Mouse (Mus musculus): Measurements from ENCODE around the gene 4930452B06Rik. TPM values are rescaled to one million over a fixed set of nuclear protein-coding genes. Genes with fewer than 3 reads are reported as not detected.

The 4930452B06Rik gene
- polyA plus RNA-seq, 1 experiment from 2014 or later: 20.7 TPM

- WGBS: 84% methylated on average over 5 of the region's 5 CpGs
- no peak for ATAC-seq (ENCODE audit: insufficient number of reproducible peaks, insufficient read depth, low FRiP score, low read depth)
Measured at GRCm38 (mm10) chr14:8502496-8502895, 163.5 kb downstream of the 4930452B06Rik start.

GRCm38 (mm10) chr14:8495691-8496090 lies 170.3 kb downstream of the 4930452B06Rik start:
- Histone ChIP-seq H3K9me3 (ENCODE audit: control insufficient read depth, low read length) (no peaks in the 10 kb centered on the region), H3K4me3 (ENCODE audit: control insufficient read depth in 1 of 2, insufficient read depth in 1 of 2, low read depth in 1 of 2, low read length in 2 of 2) (no peak overlapping the region), H3K27ac (replicated peaks in 1 of 2; ENCODE audit: control insufficient read depth in 1 of 2, insufficient read depth in 1 of 2, low read depth in 2 of 2, low read length in 2 of 2) (no peak overlapping the region), H3K9ac (ENCODE audit: low read length) (no peak overlapping the region), H3K4me1 (ENCODE audit: control insufficient read depth in 2 of 2, insufficient read depth in 2 of 2, low read length in 2 of 2) (no peaks in the 10 kb centered on the region), H3K27me3 (ENCODE audit: control insufficient read depth, insufficient read depth, low read length) (no peaks in the 10 kb centered on the region), H3K4me2 (ENCODE audit: low read length) (no peak overlapping the region), H3K36me3 (ENCODE audit: control insufficient read depth, insufficient read depth, low read length) (no peaks in the 10 kb centered on the region)
- no peak for ATAC-seq (ENCODE audit: insufficient number of reproducible peaks, insufficient read depth, low FRiP score, low read depth)
- WGBS: 90% methylated on average over 2 of the region's 2 CpGs

More at GRCm38 (mm10) chr14:8502496-8502895, 163.5 kb downstream of the 4930452B06Rik start:
- Histone ChIP-seq H3K36me3 (ENCODE audit: control insufficient read depth, insufficient read depth, low read length) (no peaks in the 10 kb centered on the region), H3K9ac (ENCODE audit: low read length) (no peak overlapping the region), H3K4me2 (ENCODE audit: low read length) (no peak overlapping the region), H3K4me3 (ENCODE audit: control insufficient read depth in 1 of 2, insufficient read depth in 1 of 2, low read depth in 1 of 2, low read length in 2 of 2) (no peak overlapping the region), H3K4me1 (ENCODE audit: control insufficient read depth in 2 of 2, insufficient read depth in 2 of 2, low read length in 2 of 2) (no peaks in the 10 kb centered on the region), H3K9me3 (ENCODE audit: control insufficient read depth, low read length) (no peaks in the 10 kb centered on the region), H3K27ac (replicated peaks in 1 of 2; ENCODE audit: control insufficient read depth in 1 of 2, insufficient read depth in 1 of 2, low read depth in 2 of 2, low read length in 2 of 2) (no peak overlapping the region), H3K27me3 (ENCODE audit: control insufficient read depth, insufficient read depth, low read length) (no peaks in the 10 kb centered on the region)

GRCm38 (mm10) chr14:8494952-8495351 lies 171.1 kb downstream of the 4930452B06Rik start:
- no peak overlapping the region for H3K4me3 ChIP-seq (ENCODE audit: control insufficient read depth in 1 of 2, insufficient read depth in 1 of 2, low read depth in 1 of 2, low read length in 2 of 2)
- no peak overlapping the region for H3K9ac ChIP-seq (ENCODE audit: low read length)
- ATAC-seq (ENCODE audit: insufficient number of reproducible peaks, insufficient read depth, low FRiP score, low read depth): no peak
- H3K36me3 ChIP-seq (ENCODE audit: control insufficient read depth, insufficient read depth, low read length): no peaks in the 10 kb centered on the region
- H3K9me3 ChIP-seq (ENCODE audit: control insufficient read depth, low read length): no peaks in the 10 kb centered on the region
- no peak overlapping the region for H3K4me2 ChIP-seq (ENCODE audit: low read length)
- H3K27ac ChIP-seq (replicated peaks in 1 of 2; ENCODE audit: control insufficient read depth in 1 of 2, insufficient read depth in 1 of 2, low read depth in 2 of 2, low read length in 2 of 2): no peak overlapping the region
- no peaks in the 10 kb centered on the region for H3K4me1 ChIP-seq (ENCODE audit: control insufficient read depth in 2 of 2, insufficient read depth in 2 of 2, low read length in 2 of 2)
- 71% methylated on average over 4 of the region's 4 CpGs for WGBS
- H3K27me3 ChIP-seq (ENCODE audit: control insufficient read depth, insufficient read depth, low read length): no peaks in the 10 kb centered on the region

GRCm38 (mm10) chr14:8494260-8494659 lies 171.8 kb downstream of the 4930452B06Rik start:
- Histone ChIP-seq H3K9ac (ENCODE audit: low read length) (no peak overlapping the region), H3K4me3 (ENCODE audit: control insufficient read depth in 1 of 2, insufficient read depth in 1 of 2, low read depth in 1 of 2, low read length in 2 of 2) (no peak overlapping the region), H3K27me3 (ENCODE audit: control insufficient read depth, insufficient read depth, low read length) (no peaks in the 10 kb centered on the region), H3K4me1 (ENCODE audit: control insufficient read depth in 2 of 2, insufficient read depth in 2 of 2, low read length in 2 of 2) (no peaks in the 10 kb centered on the region), H3K27ac (replicated peaks in 1 of 2; ENCODE audit: control insufficient read depth in 1 of 2, insufficient read depth in 1 of 2, low read depth in 2 of 2, low read length in 2 of 2) (no peak overlapping the region), H3K4me2 (ENCODE audit: low read length) (no peak overlapping the region), H3K36me3 (ENCODE audit: control insufficient read depth, insufficient read depth, low read length) (no peaks in the 10 kb centered on the region), H3K9me3 (ENCODE audit: control insufficient read depth, low read length) (no peaks in the 10 kb centered on the region)
- no peak for ATAC-seq (ENCODE audit: insufficient number of reproducible peaks, insufficient read depth, low FRiP score, low read depth)
- 69% methylated on average over 1 of the region's 1 CpGs for WGBS

DNA sequence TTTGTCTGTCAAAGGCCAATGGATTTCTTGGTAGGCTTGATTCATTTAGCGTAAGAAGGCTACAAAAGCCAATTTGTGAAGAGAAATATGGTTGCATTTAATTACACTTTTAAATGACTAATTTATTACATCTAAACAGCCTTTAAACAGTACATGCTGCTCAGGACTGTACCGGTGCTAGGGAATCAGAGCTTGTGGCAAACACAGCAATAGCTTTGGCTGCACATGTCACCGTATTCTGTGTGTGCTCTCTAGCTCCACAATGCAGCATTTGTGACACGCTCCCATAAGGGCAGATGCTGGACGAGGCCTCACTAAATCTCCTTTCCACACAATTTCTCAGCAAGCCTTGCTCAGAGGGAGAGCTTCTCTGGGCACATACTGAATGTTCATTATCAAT lies 187.9 kb downstream of the 4930452B06Rik start:
- ATAC-seq (ENCODE audit: insufficient number of reproducible peaks, insufficient read depth, low FRiP score, low read depth): no peak
- H3K27me3 ChIP-seq (ENCODE audit: control insufficient read depth, insufficient read depth, low read length): no peaks in the 10 kb centered on the region
- H3K4me1 ChIP-seq (ENCODE audit: control insufficient read depth in 2 of 2, insufficient read depth in 2 of 2, low read length in 2 of 2): no peaks in the 10 kb centered on the region; a peak in 1 of 4 replicates
- H3K4me3 ChIP-seq (ENCODE audit: control insufficient read depth in 1 of 2, insufficient read depth in 1 of 2, low read depth in 1 of 2, low read length in 2 of 2): no peak overlapping the region
- H3K4me2 ChIP-seq (ENCODE audit: low read length): no peak overlapping the region
- peaks cover 8% of the 10 kb centered on the region; the same call in 1 of the 2 replicates for H3K9me3 ChIP-seq (ENCODE audit: control insufficient read depth, low read length)
- WGBS: 87% methylated on average over 5 of the region's 5 CpGs
- no peak overlapping the region for H3K9ac ChIP-seq (ENCODE audit: low read length)
- H3K36me3 ChIP-seq (ENCODE audit: control insufficient read depth, insufficient read depth, low read length): no peaks in the 10 kb centered on the region
- H3K27ac ChIP-seq (replicated peaks in 1 of 2; ENCODE audit: control insufficient read depth in 1 of 2, insufficient read depth in 1 of 2, low read depth in 2 of 2, low read length in 2 of 2): no peak overlapping the region

DNA sequence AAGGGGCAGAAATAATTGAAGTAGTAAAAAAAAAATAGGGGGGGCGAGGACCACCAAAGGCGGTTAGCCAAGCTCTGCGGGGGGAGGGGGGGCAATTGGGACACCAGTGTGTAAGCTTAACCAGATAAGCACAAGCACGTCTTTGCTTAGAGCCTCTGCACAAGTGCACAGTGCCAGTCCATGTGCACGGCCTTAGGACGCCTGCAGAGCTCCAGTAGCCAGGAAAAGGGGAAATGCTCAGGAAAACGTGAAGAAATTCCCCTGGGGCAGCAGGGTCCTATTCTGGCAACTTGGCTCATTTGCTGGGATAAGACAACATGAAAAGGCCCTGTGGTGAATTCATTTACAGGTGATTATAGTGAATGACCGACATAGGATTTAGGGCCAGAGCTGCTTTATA lies 188.7 kb downstream of the 4930452B06Rik start:
- Histone ChIP-seq H3K4me3 (ENCODE audit: control insufficient read depth in 1 of 2, insufficient read depth in 1 of 2, low read depth in 1 of 2, low read length in 2 of 2) (no peak overlapping the region), H3K27me3 (ENCODE audit: control insufficient read depth, insufficient read depth, low read length) (no peaks in the 10 kb centered on the region), H3K9ac (ENCODE audit: low read length) (no peak overlapping the region), H3K4me2 (ENCODE audit: low read length) (no peak overlapping the region), H3K9me3 (ENCODE audit: control insufficient read depth, low read length) (peaks cover 8% of the 10 kb centered on the region; the same call in 1 of the 2 replicates), H3K4me1 (ENCODE audit: control insufficient read depth in 2 of 2, insufficient read depth in 2 of 2, low read length in 2 of 2) (no peaks in the 10 kb centered on the region; a peak in 1 of 4 replicates), H3K27ac (replicated peaks in 1 of 2; ENCODE audit: control insufficient read depth in 1 of 2, insufficient read depth in 1 of 2, low read depth in 2 of 2, low read length in 2 of 2) (no peak overlapping the region), H3K36me3 (ENCODE audit: control insufficient read depth, insufficient read depth, low read length) (no peaks in the 10 kb centered on the region)
- no peak for ATAC-seq (ENCODE audit: insufficient number of reproducible peaks, insufficient read depth, low FRiP score, low read depth)
- WGBS: 75% methylated on average over 8 of the region's 8 CpGs

DNA sequence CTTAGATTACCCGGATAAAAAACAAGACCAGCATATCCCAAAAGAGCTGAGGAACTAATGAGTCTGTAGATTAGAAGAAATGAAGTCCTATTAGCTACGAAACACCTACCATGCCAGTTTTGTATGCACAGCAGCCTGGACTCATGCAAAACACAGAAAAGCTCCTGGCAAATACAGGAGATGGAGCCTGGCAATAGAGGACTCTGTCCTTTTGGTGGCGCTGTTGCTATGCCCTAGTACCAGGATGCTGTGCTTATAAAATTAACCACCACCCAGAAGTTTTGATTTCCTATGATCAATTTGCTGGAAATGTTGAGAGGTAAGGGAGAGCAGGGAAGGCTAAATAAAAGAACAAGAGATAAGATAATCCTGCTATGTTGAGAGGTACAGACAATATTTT lies 189.4 kb downstream of the 4930452B06Rik start:
- WGBS: 73% methylated on average over 3 of the region's 3 CpGs
- Histone ChIP-seq H3K4me1 (ENCODE audit: control insufficient read depth in 2 of 2, insufficient read depth in 2 of 2, low read length in 2 of 2) (no peaks in the 10 kb centered on the region; a peak in 1 of 4 replicates), H3K9me3 (ENCODE audit: control insufficient read depth, low read length) (peaks cover 8% of the 10 kb centered on the region; the same call in 1 of the 2 replicates), H3K27me3 (ENCODE audit: control insufficient read depth, insufficient read depth, low read length) (no peaks in the 10 kb centered on the region), H3K4me2 (ENCODE audit: low read length) (no peak overlapping the region), H3K4me3 (ENCODE audit: control insufficient read depth in 1 of 2, insufficient read depth in 1 of 2, low read depth in 1 of 2, low read length in 2 of 2) (no peak overlapping the region), H3K27ac (replicated peaks in 1 of 2; ENCODE audit: control insufficient read depth in 1 of 2, insufficient read depth in 1 of 2, low read depth in 2 of 2, low read length in 2 of 2) (no peak overlapping the region), H3K9ac (ENCODE audit: low read length) (no peak overlapping the region), H3K36me3 (ENCODE audit: control insufficient read depth, insufficient read depth, low read length) (no peaks in the 10 kb centered on the region)
- no peak for ATAC-seq (ENCODE audit: insufficient number of reproducible peaks, insufficient read depth, low FRiP score, low read depth)

DNA sequence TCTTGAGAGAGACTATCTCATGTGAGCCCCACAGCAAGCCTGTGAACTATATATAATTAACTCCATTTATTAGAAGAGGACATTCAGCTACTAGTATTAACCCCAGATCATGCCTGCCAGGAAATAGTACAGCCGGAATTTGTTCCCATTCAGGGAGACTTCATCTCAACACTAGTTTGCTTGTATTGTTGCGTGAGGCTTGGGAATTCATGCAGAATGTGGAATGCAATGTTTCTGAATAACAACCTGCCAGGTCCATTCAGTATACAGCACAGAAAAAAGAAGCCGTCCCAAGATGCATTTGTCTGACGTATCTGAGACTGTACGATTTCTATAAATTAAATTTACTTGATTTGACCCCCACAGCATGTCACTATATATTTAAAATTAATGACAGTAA lies 190.2 kb downstream of the 4930452B06Rik start:
- Histone ChIP-seq H3K36me3 (ENCODE audit: control insufficient read depth, insufficient read depth, low read length) (no peaks in the 10 kb centered on the region), H3K4me1 (ENCODE audit: control insufficient read depth in 2 of 2, insufficient read depth in 2 of 2, low read length in 2 of 2) (no peaks in the 10 kb centered on the region; a peak in 1 of 4 replicates), H3K4me2 (ENCODE audit: low read length) (no peak overlapping the region), H3K27ac (replicated peaks in 1 of 2; ENCODE audit: control insufficient read depth in 1 of 2, insufficient read depth in 1 of 2, low read depth in 2 of 2, low read length in 2 of 2) (no peak overlapping the region), H3K9ac (ENCODE audit: low read length) (no peak overlapping the region), H3K4me3 (ENCODE audit: control insufficient read depth in 1 of 2, insufficient read depth in 1 of 2, low read depth in 1 of 2, low read length in 2 of 2) (no peak overlapping the region), H3K27me3 (ENCODE audit: control insufficient read depth, insufficient read depth, low read length) (no peaks in the 10 kb centered on the region), H3K9me3 (ENCODE audit: control insufficient read depth, low read length) (peaks cover 8% of the 10 kb centered on the region; the same call in 1 of the 2 replicates)
- no peak for ATAC-seq (ENCODE audit: insufficient number of reproducible peaks, insufficient read depth, low FRiP score, low read depth)
- WGBS: 90% methylated on average over 5 of the region's 5 CpGs

Data from heart, embryonic 14.5 days (tissue).